Mouse (Mus musculus) heart, postnatal 4 days (tissue): ENCODE measurements around the gene Ciapin1. TPM values are rescaled to one million over a fixed set of nuclear protein-coding genes. Genes with fewer than 3 reads are reported as not detected.

Experiments
- DNase-seq: peaks from one replicate; pipeline ENCODE4 v3.0.0; 2021
- total RNA-seq, 2 experiments: library from RNA; stranded (reverse); gene quantifications; 2 replicates each; pipeline ENCODE4 v1.2.3; 2021

The Ciapin1 gene
- total RNA-seq, 2 experiments from 2014 or later: 84.5 to 91.1 TPM

GRCm38 (mm10) chr8:94805811-94806210 is 32.3 kb downstream of the Ciapin1 start:
- no peak for DNase-seq

- no peak for DNase-seq
Observed at GRCm38 (mm10) chr8:94804546-94805340, 33.4 kb downstream of the Ciapin1 start.

- DNase-seq: no peak
Observed at GRCm38 (mm10) chr8:94803551-94803950, 34.6 kb downstream of the Ciapin1 start.

DNA sequence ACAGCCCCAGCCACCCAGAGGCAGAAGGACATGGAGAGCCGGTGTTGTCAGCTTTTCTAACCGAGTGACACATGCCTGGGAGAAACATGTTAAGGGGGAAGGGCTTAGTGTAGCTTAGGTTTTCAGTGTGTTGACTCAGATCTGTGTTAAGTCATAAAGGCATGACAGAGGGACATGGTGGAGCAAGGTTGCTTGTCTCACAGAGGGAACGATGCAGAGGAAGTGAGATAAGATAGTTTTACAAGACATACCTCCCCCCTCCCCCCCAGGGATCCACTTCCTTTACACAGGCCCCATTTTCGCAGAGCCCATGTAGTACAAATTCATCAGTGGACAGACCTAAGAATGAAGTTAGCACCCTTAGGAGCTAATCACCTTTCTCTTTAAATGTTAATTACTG is 35.8 kb downstream of the Ciapin1 start:
- DNase-seq: no peak

- peak; percentile 50 for DNase-seq
Observed at GRCm38 (mm10) chr8:94801293-94802095, 36.7 kb downstream of the Ciapin1 start.

DNA sequence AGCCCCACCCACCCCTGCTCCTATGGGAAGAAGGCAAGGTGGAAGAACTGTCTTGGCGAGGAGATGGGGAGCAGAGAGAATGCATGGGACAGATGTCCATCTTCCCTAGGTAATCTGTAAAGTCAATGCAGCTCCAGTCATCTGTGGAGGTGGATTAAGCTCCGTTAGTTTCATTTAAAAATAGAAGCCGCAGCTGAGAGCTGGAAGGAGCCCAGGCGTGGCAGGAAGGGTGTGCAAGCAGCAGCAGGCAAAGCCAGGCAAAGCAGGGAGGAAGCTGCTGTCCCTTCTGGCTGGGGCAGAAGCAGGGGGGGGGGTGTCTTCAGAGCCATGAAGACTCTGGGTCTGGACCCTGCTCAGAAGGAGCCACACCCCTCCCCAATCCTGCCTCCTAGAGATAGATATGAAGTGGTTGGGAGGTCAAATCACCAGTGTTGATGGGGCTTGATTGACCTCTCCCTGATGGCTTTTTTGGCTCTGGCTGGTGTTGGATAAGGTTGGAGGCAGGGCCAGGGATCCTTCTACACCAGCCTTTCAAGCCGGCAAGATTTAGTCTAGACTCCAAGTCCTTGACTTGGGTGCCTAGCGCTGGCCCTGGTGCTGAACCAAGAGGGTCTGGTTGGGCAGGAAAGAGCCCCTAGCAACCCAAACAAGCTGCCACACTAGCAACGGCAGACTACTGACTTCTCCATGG is 37.7 kb downstream of the Ciapin1 start:
- peak; percentile 54 for DNase-seq

GRCm38 (mm10) chr8:94794782-94795181 is 43.4 kb downstream of the Ciapin1 start:
- DNase-seq: no peak

- no peak for DNase-seq
Observed at GRCm38 (mm10) chr8:94794368-94794767, 43.8 kb downstream of the Ciapin1 start.

GRCm38 (mm10) chr8:94789256-94789955 is 48.8 kb downstream of the Ciapin1 start:
- no peak for DNase-seq

- DNase-seq: no peak
Observed at GRCm38 (mm10) chr8:94787524-94788501, 50.3 kb downstream of the Ciapin1 start.

GRCm38 (mm10) chr8:94785995-94786595 is 52.1 kb downstream of the Ciapin1 start:
- no peak for DNase-seq

DNA sequence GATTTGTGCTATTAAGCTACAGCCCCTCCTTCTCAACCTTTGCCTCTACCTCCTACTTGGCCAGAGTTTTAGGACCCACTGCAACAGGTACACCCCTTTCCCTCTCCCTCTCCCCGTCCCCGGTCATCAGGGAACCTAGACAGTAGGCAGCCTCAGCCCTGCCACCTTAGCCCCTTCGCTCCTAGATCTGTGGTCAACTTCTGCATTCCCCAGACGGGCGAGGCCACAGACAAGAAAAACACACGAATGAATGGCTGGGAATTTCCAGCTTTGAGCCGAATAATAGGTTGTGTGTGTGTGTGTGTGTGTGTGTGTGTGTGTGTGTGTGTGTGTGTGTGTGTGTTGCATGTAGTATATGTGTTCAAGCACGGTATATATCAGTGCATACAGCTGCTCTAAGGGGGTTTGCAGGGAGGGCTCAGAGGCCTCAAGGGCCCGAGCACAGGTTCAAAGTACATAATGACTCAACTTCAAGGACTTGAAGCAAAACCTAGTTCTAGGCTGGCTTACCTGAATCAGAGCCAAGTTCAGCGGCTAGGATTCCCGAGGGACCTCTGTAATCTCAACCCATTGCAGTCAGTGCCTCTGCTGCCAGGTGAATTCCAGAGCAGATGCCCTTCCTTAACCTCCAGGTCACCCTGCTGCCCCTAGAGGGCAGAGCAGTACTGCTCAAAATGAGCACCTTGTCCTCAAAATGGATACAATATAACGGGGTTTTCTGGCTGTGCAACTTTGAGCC is 52.7 kb downstream of the Ciapin1 start:
- DNase-seq: peak; percentile 56

GRCm38 (mm10) chr8:94783890-94784289 is 54.3 kb downstream of the Ciapin1 start:
- no peak for DNase-seq

GRCm38 (mm10) chr8:94781838-94782235 is 56.3 kb downstream of the Ciapin1 start:
- peak; percentile 50 for DNase-seq

GRCm38 (mm10) chr8:94781155-94781837 is 56.9 kb downstream of the Ciapin1 start:
- no peak for DNase-seq

DNA sequence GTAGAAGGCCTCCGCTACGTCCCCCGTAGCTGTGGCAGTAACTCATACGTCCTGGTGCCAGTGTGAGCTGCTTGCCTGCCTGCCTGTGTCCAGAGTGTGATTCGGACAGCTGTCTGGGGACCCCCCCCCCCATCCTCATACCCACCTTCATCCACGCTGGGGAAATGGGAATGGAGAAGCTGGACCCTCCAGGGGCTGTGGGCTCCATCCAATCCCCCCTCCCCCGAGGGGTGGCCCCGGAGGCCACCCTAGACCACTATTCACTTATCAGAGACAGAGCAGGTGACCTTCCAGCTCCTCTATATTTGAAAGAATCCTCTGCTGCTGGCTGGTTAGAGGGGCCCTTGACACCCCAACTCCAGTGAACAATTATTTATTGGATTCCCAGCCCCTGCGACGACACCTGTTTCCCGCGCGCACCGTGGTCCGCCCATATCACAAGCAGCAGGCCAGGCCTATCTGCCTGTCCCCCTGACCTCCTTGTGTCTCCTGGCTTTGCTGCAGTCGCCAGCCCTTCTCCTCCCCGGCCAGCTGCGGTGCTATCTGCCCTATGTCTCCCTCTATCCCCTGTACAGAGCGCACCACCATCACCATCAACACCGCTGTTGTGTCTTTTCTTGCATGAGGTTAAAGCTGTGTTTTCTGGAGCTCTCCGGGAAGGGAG is 57.5 kb downstream of the Ciapin1 start:
- DNase-seq: no peak

DNA sequence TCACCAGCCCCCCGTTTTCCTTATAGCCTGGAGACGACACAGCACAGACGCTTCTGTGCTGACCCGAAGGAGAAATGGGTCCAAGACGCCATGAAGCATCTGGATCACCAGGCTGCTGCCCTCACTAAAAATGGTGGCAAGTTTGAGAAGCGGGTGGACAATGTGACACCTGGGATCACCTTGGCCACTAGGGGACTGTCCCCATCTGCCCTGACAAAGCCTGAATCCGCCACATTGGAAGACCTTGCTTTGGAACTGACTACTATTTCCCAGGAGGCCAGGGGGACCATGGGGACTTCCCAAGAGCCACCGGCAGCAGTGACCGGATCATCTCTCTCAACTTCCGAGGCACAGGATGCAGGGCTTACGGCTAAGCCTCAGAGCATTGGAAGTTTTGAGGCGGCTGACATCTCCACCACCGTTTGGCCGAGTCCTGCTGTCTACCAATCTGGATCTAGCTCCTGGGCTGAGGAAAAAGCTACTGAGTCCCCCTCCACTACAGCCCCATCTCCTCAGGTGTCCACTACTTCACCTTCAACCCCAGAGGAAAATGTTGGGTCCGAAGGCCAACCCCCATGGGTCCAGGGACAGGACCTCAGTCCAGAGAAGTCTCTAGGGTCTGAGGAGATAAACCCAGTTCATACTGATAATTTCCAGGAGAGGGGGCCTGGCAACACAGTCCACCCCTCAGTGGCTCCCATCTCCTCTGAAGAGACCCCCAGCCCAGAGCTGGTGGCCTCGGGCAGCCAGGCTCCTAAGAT is 58.4 kb downstream of the Ciapin1 start:
- DNase-seq: no peak
